Mouse (Mus musculus) ZHBTc4 (cell line): Measurements from ENCODE around the gene Dagla.

Experiments used
- DNase-seq: peaks from one replicate; pipeline ENCODE4 v3.0.0-alpha.2; 2011; ENCODE audit warnings: low read depth, low spot score

Dagla gene

DNA sequence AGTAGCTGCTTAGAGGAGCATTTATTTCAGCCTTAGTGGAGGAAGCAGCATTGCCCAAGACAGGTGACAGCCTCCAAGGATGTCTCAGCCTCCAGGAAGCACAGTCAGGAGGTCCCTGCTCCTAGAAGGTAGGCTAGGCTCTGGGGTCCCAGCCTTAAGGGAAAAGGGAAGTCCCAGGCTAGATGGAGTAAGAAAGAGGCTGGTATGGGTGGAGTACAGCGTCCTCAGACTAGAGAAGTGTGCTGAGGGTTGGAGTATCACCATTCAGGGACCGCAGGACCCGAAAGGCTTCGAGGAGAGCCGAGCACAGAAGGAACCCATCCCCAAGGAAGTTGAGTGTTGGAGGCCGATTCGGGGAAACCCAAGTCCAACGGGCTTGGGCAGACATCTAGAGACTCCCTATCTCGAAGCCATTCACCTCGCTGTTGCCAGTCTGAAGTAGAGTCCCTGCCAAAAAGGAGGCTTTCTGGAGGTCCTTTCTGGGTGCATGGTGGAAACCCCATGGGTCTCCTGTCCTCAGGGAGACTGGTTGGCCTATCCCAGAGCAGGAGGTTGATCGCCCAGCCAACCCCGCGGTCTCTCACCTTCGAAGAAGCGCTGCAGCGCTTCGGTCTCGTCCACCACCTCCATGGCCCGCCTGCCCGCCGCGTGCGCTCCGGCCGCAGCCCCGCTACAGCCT is 64.6 kb downstream of the Dagla start:
- no peak for DNase-seq

- no peak for DNase-seq
Observed at GRCm38 (mm10) chr19:10239419-10239818, 65.3 kb downstream of the Dagla start.

DNA sequence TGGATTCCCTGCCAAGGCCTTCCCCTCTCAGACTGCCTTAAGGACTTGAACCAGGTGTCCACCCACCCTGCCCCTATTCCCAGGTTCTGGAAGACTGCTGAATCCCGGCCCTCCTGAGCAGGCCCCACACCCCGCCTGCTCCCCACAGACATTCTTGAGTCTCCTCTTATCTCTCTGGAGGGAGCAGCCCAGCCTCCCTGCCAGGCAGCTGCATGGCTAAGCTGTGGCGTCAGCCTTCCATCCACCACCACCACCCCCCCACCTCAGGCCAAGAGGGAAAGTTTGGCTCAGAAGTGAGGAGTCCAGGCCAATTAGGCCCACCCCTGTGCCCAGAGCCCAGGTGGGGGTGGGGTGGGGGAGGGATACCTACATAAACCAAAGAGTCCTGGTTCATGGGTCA is 66.2 kb downstream of the Dagla start:
- no peak for DNase-seq

DNA sequence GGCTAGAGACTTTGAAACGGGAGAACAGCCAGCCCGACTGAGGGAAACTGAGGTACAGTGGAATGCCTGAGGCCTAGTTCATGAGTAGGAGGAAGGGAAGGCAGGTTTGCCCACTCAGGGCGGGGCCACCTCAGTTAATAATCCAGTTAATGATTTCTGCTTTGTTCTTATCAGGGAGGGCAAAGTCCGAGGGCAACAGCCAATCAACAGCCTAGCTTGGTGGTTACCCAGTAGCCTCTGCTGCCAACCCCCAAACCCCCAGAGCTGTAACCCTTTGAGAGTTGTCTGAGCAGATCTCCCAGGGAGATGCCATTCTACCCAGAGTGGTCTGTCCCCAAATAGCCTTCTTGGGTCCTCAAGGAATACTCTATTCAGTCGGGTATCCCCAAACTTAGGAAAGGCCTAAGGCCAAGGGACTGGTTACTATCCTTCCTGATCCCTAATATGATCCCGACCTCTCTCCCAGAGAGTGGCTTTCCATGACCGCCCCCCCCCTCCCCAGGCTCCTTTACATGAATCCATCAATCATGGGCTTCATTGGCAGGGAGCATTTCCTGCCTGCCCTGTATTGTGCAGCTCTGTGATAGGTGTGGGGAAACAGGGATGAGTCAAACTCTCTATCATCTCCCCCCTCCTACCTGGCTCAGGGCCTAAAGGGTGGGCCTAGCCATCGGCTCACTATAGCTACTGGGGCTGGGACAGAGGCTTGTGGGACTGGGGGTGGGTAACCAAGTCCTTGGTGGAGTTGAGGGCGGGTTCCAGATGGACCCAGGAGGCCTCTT is 68.7 kb downstream of the Dagla start:
- DNase-seq, result no peak

GRCm38 (mm10) chr19:10232327-10233017 is 72.2 kb downstream of the Dagla start:
- peak; percentile 31 for DNase-seq

DNA sequence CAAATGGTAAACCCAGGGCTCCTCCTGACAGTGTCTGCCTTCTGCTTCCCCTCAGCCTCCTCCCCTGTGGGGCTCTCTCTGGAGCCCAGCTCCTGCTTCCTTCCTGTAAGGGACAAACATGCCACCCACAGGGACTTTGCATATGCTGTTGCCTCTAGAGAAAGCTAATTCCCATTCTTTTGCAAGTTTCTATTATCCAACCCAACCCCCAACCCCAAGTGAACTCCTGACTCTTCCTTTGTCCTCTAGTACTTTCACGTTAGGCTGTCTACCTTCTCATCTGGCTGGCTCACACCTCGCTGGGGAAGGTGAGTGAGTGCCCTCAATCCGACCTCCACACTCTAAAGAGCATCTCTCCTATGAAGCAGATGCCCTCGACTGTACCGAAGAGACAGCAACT is 72.8 kb downstream of the Dagla start:
- DNase-seq, result peak; percentile 88

DNA sequence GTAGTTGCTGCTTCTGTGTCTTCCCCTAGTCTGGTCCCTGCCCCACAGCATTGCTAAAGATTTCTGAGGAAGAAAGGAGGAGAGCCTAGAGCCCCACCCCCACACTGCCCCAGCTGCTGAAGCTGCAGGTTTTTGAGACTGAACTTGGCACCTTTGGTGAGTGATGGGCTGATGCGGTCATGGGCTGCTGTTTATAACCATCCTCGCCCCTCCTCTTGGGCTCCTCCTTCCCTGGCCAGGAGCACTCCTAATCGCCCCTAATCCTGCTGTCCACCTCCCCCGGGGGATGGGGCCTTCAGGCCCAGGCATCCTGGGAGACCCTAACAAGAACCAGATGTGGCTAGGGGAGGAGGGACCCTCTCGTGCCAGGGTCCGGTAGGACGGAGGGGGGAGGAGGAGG is 73.7 kb downstream of the Dagla start:
- DNase-seq, result no peak

DNA sequence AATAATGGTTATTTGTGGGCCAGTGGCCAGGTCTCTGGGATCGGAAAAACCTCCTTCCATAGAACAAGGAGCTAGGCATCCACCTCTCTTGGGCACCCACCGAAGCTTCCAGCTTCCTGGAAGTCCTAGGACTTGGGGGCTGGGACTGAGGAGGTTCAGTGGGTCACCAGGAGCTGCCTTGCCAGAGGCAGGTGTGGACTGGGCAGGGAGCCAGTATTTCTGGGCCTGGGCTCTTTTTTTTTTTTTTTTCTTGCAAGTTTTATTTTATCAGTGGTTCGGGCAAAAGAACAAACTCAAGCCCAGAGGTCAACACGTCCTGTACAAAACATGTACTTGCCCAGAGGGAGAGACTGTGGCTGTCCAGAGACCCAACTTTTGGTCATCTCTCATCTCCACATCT is 78.9 kb downstream of the Dagla start:
- no peak for DNase-seq

DNA sequence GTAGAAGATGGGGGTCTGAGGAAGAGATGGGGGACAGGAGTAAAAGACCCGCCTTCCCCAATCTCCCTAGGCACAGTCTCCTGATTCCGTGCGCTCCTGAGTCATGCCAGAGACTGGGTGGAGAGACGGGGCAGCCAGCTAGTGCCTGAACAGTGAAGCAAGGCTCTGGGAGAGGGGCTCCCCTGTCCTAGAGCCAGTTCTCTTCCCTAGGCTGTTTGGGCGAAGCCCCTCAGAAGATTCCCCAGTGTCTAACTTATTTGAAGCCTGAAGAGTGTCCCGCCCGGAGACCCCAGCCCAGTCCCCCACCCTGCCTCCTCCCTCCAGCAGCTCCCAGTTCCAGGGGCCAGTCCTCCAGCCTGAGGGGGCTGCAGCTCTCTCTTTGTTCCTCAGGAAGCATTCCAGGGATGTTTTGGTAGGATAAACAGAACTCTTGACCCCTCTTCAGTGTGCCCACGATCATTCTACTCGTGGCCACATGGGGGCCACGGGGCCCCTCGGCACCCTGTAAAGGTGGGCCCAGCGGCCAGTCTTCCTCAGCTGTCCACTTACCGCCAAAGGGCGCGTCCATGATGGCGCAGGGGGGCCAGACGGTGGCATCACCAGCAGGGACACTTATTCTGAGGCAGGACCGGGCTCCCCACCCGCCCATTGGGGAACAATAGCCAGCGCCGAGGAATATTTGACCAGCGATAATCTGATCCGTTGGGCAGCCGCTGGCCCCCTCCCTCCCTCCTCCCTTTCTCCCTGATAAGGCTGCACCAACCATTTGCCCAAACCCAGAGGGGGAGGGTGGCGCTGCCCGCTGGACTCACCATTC is 79.8 kb downstream of the Dagla start:
- DNase-seq, result peak; percentile 22

GRCm38 (mm10) chr19:10223561-10223960 is 81.1 kb downstream of the Dagla start:
- no peak for DNase-seq

DNA sequence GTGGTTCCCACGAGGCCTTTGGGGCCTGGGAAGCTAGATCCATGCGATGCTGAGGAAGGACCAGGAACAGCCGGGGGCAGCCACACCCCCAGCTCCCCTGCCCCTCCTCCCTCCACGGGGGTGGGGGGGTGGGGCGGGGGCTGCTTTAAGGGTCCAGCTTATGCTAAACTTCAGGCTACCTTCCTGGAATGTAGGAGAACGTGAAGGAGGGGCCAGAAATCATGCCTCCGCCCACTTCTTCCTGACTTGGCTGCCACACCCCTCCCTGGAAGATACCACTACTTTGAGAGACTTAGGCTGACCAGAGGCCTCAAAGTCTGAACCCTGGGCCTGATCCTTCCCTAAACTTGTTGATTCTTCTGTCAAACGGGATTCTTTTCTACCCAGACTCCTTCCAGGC is 82.0 kb downstream of the Dagla start:
- DNase-seq, result peak; percentile 83

DNA sequence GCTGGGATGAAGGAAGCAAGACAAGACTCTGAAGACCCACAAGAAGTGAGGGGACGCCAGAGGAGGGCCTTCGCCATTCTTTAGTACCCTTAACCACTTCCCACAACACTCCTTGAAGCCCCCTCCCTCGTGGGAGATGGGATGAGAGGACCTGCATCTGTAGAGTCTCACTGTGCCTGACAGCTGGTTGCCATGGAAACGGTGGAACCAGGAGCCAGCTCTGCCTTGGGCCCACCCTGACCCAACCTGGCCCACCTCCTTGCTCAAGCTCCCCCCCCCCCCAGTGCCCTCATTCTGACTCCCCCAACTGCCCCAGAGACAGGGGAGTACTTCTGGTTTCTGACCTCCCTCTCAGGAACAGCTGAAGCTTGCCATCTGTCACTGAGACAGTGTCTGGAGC is 83.1 kb downstream of the Dagla start:
- DNase-seq, result no peak

GRCm38 (mm10) chr19:10219593-10219992 is 85.1 kb downstream of the Dagla start:
- DNase-seq, result no peak

GRCm38 (mm10) chr19:10219108-10219507 is 85.6 kb downstream of the Dagla start:
- DNase-seq, result peak; percentile 75

DNA sequence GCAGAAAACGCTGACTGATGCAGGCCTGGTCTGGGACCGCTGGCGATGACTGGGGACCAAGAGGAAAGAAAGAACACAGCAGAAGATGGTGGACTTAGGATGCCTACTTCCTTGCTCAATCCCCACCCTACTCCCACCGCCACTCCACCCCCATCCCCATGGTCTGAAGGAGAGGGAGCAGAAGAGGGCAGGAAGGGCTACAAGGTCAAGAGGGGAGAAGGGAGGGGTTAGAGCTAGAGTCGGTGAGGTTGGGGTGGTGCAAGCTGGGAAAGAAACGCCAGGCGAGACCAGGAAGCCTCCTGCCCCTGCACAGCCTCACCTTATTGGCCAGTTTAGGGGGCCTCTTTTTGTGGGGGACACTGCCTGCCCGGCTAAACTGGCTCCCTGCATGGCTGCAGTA is 88.6 kb downstream of the Dagla start:
- peak; percentile 49 for DNase-seq

DNA sequence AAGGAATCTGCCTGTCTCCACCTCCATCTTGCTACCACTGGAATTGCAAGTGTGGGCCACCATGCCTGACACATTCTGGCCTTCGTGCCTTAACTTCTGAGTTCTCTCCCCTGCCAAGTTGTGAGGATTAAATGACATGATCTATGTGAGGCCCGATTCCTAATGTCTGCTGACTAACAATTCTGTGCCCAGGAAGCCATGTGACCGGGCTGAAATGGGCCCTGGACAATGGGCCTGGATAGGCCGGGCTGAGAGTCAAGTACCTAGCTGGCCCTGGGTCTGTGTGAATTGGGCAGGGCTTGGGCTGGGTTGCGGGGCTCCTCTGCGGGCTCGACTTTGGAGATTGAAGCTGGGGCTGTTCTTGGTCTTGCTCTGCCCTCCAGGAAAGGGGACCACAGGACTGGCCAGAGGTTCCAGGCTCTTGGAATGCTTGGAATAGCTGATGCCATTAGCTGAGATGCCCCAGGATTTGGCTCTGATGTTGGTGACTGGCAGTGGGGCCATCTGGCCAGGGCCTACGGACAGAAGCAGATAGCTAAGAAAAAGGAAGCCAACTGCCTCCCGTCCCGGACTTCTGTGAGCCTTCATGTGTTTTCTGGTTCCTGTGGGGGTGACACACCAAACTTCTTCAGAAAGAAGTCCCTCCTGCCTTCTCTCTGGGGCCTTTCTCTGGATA is 90.7 kb downstream of the Dagla start:
- no peak for DNase-seq

DNA sequence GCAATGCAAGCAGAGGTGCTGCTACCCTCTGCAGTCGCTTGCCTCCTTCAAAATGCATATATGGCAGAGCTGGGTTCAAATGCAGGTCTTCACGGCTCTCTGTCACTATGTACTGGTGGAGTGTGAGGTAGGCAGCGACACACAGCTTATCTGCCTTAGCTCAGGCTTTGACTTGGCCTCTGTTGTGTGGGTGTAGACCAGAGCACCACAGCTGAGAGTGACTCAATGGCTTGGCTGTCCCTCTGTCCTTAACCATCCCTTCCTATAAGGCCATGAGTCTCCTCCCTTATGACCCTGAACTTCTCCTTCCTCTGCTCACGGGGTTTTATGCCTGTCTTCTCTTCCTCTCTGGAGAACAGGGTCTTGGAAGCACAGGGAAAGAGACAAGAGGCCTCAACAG is 93.8 kb downstream of the Dagla start:
- no peak for DNase-seq

- no peak for DNase-seq
Observed at GRCm38 (mm10) chr19:10208851-10209250, 95.8 kb downstream of the Dagla start.

GRCm38 (mm10) chr19:10205051-10205450 is 99.6 kb downstream of the Dagla start:
- DNase-seq, result no peak

- peak; percentile 72 for DNase-seq
Observed at GRCm38 (mm10) chr19:10204616-10205001, 100.1 kb downstream of the Dagla start.
